Mouse (Mus musculus): ENCODE results near the gene Trmt13. TPM values are rescaled to one million over a fixed set of nuclear protein-coding genes. Genes with fewer than 3 reads are reported as not detected.
A peak's percentile ranks its signal among the peaks of the same experiment; 100 is the strongest.

The Trmt13 gene
- total RNA-seq, 4 experiments from 2014 or later, result 18.4 to 26.2 (median 20.4) TPM

- no peak for DNase-seq (ENCODE audit: low spot score in 2 of 2)
Observed at GRCm38 (mm10) chr3:116547430-116547829, 67.0 kb downstream of the Trmt13 start.

GRCm38 (mm10) chr3:116542532-116542931, 71.9 kb downstream of the Trmt13 start:
- DNase-seq (ENCODE audit: low spot score in 2 of 2), result no peak

GRCm38 (mm10) chr3:116542070-116542469, 72.3 kb downstream of the Trmt13 start:
- DNase-seq (ENCODE audit: low spot score in 2 of 2), result no peak

- DNase-seq (ENCODE audit: low spot score in 2 of 2), result no peak
Observed at GRCm38 (mm10) chr3:116537200-116537573, 77.2 kb downstream of the Trmt13 start.

GRCm38 (mm10) chr3:116536428-116537199, 77.8 kb downstream of the Trmt13 start:
- DNase-seq (ENCODE audit: low spot score in 2 of 2), result peak; percentile 28 to 38

Other genes starting within 250 kb of the Trmt13 start
- gene Cdc14a, start 190.6 kb downstream of the Trmt13 start, total RNA-seq (2022), result 10 to 100 TPM in 1 of 4 experiments, 1 to 10 TPM in 3; 6.2 to 10.8 (median 7.4) TPM
- 10 to 100 TPM; 55.3 to 62.4 (median 60.2) TPM for gene Rtca, start 106.4 kb downstream of the Trmt13 start, total RNA-seq (2022)
- 10 to 100 TPM; 16.5 to 23.1 (median 18.1) TPM for gene Dbt, start 101.5 kb downstream of the Trmt13 start, total RNA-seq (2022)
- gene Lrrc39, start 51.6 kb downstream of the Trmt13 start, total RNA-seq (2022), result under 1 TPM in 3 of 4 experiments, not detected in 1; 0.17 to 0.45 (median 0.31) TPM
- 1 to 10 TPM; 5.9 to 8.6 (median 7.9) TPM for gene Sass6, start 19.6 kb downstream of the Trmt13 start, total RNA-seq (2022)
- gene Mfsd14a, start 48.1 kb upstream of the Trmt13 start, total RNA-seq (2022), result 10 to 100 TPM; 55.4 to 62.1 (median 59.8) TPM
- not detected for gene Gm43191, start 66.7 kb upstream of the Trmt13 start, total RNA-seq (2022)
- gene Slc35a3, start 98.2 kb upstream of the Trmt13 start, total RNA-seq (2022), result 10 to 100 TPM; 16.3 to 18.2 (median 17.5) TPM
- gene Agl, start 193.6 kb upstream of the Trmt13 start, total RNA-seq (2022), result 10 to 100 TPM; 26.4 to 27.8 (median 27.1) TPM
- 1 to 10 TPM in 2 of 4 experiments, under 1 TPM in 2; 0.47 to 3.0 (median 1.5) TPM for gene Frrs1, start 244.9 kb upstream of the Trmt13 start, total RNA-seq (2022)

Data from layer of hippocampus, adult 8-10 months (tissue).